Mouse (Mus musculus) kidney, embryonic 16.5 days (tissue): ENCODE data around the gene Mta3. TPM values are rescaled to one million over a fixed set of nuclear protein-coding genes. Genes with fewer than 3 reads are reported as not detected.
"Not testable (repeated sequence)": the region's sequence is repeated elsewhere in the genome, so short reads cannot be mapped to it uniquely, and the experiment has no call there.

Experiments
- ATAC-seq: fragments of 200-750 bp; cut with Nextera tagmentation; 2 replicates; pipeline ENCODE4 v1.8.0; 2017; ENCODE audit warnings: moderate TSS enrichment; ENCODE audit not compliant: low FRiP score, low TSS enrichment
- H3K27ac ChIP-seq: fragments of 300-500 bp; sonication (generic); 2 replicates; pipeline ENCODE4 v1.5.1; 2014; ENCODE audit warnings: low read length
- H3K27me3 ChIP-seq: fragments of 300-500 bp; sonication (generic); 2 replicates; pipeline ENCODE4 v1.6.1; 2014; ENCODE audit warnings: low read length, control low read depth, mixed read lengths; ENCODE audit not compliant: insufficient read depth
- H3K36me3 ChIP-seq: fragments of 300-500 bp; sonication (generic); 2 replicates; pipeline ENCODE4 v1.6.1; 2014; ENCODE audit warnings: low read length, control low read depth, mixed read lengths; ENCODE audit not compliant: insufficient read depth
- H3K4me1 ChIP-seq: fragments of 300-500 bp; sonication (generic); 2 replicates; pipeline ENCODE4 v1.6.1; 2014; ENCODE audit warnings: low read length, control low read depth, mixed read lengths; ENCODE audit not compliant: insufficient read depth
- H3K4me2 ChIP-seq: fragments of 300-500 bp; sonication (generic); replicated peaks from 2 replicates; pipeline ENCODE4 v1.6.1; 2014; ENCODE audit warnings: low read depth, low read length
- H3K4me3 ChIP-seq: fragments of 300-500 bp; sonication (generic); 2 replicates; pipeline ENCODE4 v1.5.1; 2014; ENCODE audit warnings: mild to moderate bottlenecking, low read length
- H3K9ac ChIP-seq: fragments of 300-500 bp; sonication (generic); replicated peaks from 2 replicates; pipeline ENCODE4 v1.6.1; 2014; ENCODE audit warnings: low read length
- H3K9me3 ChIP-seq: fragments of 300-500 bp; sonication (generic); 2 replicates; pipeline ENCODE4 v1.6.1; 2016; ENCODE audit warnings: low read length, control low read depth
- WGBS: fragments of 180-500 bp; shearing (Covaris S2); extraction: QIAGEN DNeasy Blood & Tissue Kit; methylation state at CpG from one replicate; pipeline ENCODE4 v1.1.7; 2014; 5-methylcytosine and 5-hydroxymethylcytosine counted together
- polyA plus RNA-seq: library from polyadenylated mRNA; unstranded; fragments of >200 nt; fragmentation: Nextera tagmentation; extraction: Ambion mirVana; gene quantifications from 2 replicates; pipeline ENCODE4 v1.2.1, GENCODE M21; 2015

The Mta3 gene
- polyA plus RNA-seq, 1 experiment from 2014 or later: 39.6 TPM

DNA sequence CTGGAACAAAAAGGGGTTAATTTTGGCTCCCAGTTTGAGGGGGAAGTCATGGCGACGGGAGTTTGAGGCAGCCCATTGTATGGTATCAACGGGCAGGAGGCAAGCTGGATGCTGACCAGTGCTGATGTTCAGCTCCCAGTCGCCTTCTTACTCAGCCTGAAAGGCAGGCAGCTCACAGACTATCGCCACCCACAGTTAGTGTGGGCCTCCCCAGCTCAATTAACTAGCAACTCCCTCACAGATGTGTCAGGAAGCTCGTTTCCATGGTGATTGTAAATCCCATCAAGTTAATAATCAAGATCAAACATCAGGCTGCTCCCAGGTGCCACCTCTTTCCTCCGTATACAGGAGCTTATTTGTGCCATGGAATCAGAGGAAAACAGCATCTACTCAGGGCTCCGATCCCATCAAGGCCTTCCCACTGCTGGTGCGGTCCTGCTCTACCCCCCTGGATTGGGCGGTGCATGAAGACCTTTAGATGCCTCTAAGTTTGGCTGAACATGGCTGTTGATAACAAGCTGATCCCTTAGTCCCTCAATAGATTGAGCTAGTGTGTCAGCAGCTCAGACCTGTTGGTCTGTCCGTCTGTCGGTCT is 143.2 kb downstream of the Mta3 start:
- Histone ChIP-seq H3K27ac (no peak overlapping the region), H3K4me3 (no peak overlapping the region), H3K27me3 (no peaks in the 10 kb centered on the region), H3K36me3 (no peaks in the 10 kb centered on the region), H3K9me3 (no peaks in the 10 kb centered on the region), H3K9ac (no peak overlapping the region), H3K4me2 (no peak overlapping the region), H3K4me1 (no peaks in the 10 kb centered on the region)
- WGBS: 64% methylated on average over 12 of the region's 12 CpGs
- no peak for ATAC-seq

DNA sequence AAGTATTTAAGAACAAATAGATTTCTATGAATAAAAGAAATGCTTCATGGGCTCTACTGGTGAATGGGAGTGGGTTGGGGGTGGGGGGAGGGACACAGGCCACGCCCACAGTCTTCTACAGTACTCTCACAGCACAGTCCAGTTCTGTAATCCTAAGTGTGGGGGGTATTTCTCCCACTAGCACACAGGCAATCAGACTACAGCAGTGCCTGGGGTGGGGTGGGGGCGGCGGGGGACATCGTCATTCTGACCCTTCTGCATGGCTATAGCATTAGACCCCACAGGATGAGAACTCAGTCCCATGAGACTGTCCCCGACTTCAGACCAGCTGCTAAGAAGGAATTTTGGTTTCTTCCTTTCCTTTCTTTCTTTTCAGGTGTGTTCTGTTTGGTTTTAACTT is 143.8 kb downstream of the Mta3 start:
- no peaks in the 10 kb centered on the region for H3K4me1 ChIP-seq
- H3K27me3 ChIP-seq: no peaks in the 10 kb centered on the region
- H3K9me3 ChIP-seq: no peaks in the 10 kb centered on the region
- no peaks in the 10 kb centered on the region for H3K36me3 ChIP-seq
- no peak overlapping the region for H3K4me3 ChIP-seq
- 74% methylated on average over 5 of the region's 5 CpGs for WGBS
- no peak for ATAC-seq
- H3K27ac ChIP-seq: no peak overlapping the region
- H3K9ac ChIP-seq: no peak overlapping the region
- H3K4me2 ChIP-seq: no peak overlapping the region

DNA sequence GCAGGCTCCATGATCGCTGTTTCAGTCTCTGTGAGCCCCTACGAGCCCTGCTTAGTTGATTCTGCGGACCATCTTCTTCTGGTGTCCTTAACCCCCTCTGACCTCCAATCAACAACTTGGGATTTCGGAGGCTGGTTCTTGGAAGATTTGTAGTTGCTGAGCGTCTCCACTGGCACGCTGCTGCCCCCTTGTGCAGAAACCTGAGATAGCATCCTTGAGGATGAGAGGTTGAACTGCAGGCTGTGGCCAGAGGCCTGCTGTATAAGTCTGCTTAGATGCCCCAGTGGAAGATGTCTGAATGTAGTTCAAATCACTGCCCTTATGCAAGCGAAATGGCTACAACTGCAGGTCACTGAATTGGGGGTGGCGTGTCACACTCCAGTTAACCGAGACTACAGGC is 144.5 kb downstream of the Mta3 start:
- WGBS: 12% methylated on average over 9 of the region's 9 CpGs
- Histone ChIP-seq H3K4me1 (no peaks in the 10 kb centered on the region), H3K4me2 (0 out of 2 replicates have a peak overlapping the region, but pooled peaks have one; percentile 26), H3K9me3 (no peaks in the 10 kb centered on the region), H3K9ac (0 out of 2 replicates have a peak overlapping the region, but pooled peaks have one; percentile 23), H3K27ac (no peak overlapping the region), H3K27me3 (no peaks in the 10 kb centered on the region), H3K4me3 (no peak overlapping the region), H3K36me3 (no peaks in the 10 kb centered on the region)
- ATAC-seq: 0 out of 2 replicates have a peak, but pooled peaks have one; percentile 29

DNA sequence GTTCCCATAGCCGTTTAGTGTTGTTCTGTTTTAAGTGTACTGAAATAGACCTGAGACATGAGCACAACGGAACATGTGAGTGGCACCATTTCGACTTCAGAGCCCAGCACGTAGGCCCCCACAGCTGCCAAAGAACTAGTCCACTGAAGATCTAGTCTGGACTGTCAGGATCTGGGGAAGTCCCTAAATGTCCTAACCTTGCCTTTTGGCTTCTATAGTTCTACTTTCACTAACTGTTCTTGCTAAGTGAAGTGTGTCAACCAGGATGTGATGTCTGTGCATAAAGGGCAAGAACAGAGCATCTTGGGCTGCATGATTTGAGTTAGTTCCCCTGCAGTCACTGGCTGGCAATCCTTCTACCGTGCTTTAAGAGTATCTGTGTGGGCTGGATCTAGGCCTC is 144.9 kb downstream of the Mta3 start:
- WGBS: 85% methylated on average over 5 of the region's 5 CpGs
- no peak overlapping the region for H3K9ac ChIP-seq
- H3K4me3 ChIP-seq: no peak overlapping the region
- no peaks in the 10 kb centered on the region for H3K9me3 ChIP-seq
- no peaks in the 10 kb centered on the region for H3K27me3 ChIP-seq
- no peak overlapping the region for H3K27ac ChIP-seq
- H3K36me3 ChIP-seq: no peaks in the 10 kb centered on the region
- no peak overlapping the region for H3K4me2 ChIP-seq
- no peaks in the 10 kb centered on the region for H3K4me1 ChIP-seq
- ATAC-seq: 0 out of 2 replicates have a peak, but pooled peaks have one; percentile 2

DNA sequence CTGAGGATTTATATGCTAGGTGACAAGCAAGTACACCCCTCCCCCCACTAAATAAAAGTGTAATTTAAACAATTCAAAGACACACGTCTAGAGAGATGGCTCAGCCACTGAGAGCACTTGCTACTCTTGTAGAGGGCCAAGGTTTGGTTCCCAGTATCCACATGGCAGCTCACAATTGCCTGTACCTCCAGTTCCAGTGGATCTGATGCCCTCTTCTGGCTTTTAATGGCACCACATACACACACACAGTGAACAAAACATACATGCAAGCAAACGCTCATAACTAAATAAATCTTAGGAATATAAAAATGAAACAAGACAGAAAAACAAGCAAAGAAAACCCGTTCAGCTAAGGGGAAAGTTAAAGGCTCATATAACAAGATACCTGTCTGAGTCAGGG is 147.9 kb downstream of the Mta3 start:
- no peaks in the 10 kb centered on the region for H3K4me1 ChIP-seq
- no peak for ATAC-seq
- WGBS: 38% methylated on average over 3 of the region's 3 CpGs

DNA sequence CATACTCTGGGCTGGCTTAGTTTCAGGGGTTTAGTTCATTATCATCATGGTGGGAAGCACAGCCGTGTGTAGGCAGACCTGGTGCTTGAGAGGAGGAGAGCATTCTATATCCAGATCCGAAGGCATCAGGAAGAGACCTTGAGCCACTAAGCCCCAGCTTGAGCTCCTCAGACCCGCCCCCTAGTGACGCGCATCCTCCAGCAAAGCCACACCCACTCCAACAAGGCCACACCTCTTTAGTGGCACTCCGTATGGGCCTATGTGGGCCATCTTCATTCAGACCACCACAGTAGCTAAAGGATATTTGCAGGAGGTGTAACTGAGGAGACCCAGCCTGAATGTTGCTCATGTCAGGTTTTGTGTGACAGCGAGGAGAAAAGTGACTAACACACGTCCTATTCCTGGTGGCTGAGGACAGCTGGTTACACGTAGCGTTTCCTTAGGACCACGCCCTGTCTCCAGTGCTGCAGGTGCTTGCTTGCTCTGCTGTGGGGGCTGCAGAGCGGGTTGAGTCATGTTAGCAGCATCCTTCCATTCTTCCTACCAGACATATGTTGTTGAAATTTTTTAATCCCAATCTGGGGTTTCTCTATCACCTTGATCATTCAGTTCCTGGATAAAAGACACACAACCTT is 148.4 kb downstream of the Mta3 start:
- peak; percentile 55 for ATAC-seq
- Histone ChIP-seq H3K9me3 (no peaks in the 10 kb centered on the region), H3K9ac (no peak overlapping the region), H3K27me3 (no peaks in the 10 kb centered on the region), H3K4me2 (no peak overlapping the region), H3K36me3 (no peaks in the 10 kb centered on the region), H3K4me1 (no peaks in the 10 kb centered on the region), H3K27ac (no peak overlapping the region), H3K4me3 (no peak overlapping the region)
- 56% methylated on average over 12 of the region's 12 CpGs for WGBS

More for the DNA sequence above, 147.9 kb downstream of the Mta3 start:
- H3K9me3 ChIP-seq: no peaks in the 10 kb centered on the region
- no peak overlapping the region for H3K4me2 ChIP-seq
- no peak overlapping the region for H3K27ac ChIP-seq
- H3K27me3 ChIP-seq: no peaks in the 10 kb centered on the region
- no peaks in the 10 kb centered on the region for H3K36me3 ChIP-seq
- H3K9ac ChIP-seq: no peak overlapping the region
- H3K4me3 ChIP-seq: no peak overlapping the region

- Histone ChIP-seq H3K4me2 (no peak overlapping the region), H3K9me3 (no peaks in the 10 kb centered on the region), H3K9ac (no peak overlapping the region), H3K27me3 (no peaks in the 10 kb centered on the region), H3K4me1 (peaks cover 4% of the 10 kb centered on the region; the same call in 1 of the 2 replicates), H3K27ac (no peak overlapping the region), H3K36me3 (no peaks in the 10 kb centered on the region), H3K4me3 (no peak overlapping the region)
- 83% methylated on average over 7 of the region's 7 CpGs for WGBS
- ATAC-seq: no peak
These were observed 152.4 kb downstream of the Mta3 start for GRCm38 (mm10) chr17:83858413-83858812.

DNA sequence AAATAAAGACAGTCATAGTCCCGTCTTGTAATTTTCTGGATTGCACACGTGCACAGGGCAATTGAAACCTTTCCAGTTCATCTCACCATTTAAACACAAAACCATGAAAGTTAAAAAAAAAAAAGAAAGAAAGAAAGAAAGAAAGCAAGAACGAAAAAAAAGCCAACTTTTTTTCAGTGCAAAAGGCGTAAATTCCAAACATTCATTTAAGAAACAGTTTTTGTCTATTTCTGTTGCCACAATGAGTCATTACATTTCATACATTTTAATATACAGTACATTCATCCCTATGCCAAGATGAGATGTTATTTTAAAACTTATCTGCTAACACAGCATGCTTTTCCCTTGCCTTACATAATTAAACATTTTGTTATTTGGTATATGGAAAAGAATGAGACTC is 153.7 kb downstream of the Mta3 start:
- Histone ChIP-seq H3K4me3 (no peak overlapping the region), H3K4me1 (peaks cover 4% of the 10 kb centered on the region; the same call in 1 of the 2 replicates), H3K4me2 (no peak overlapping the region), H3K27me3 (no peaks in the 10 kb centered on the region), H3K9me3 (no peaks in the 10 kb centered on the region), H3K36me3 (no peaks in the 10 kb centered on the region), H3K9ac (no peak overlapping the region), H3K27ac (no peak overlapping the region)
- no peak for ATAC-seq
- WGBS: 84% methylated on average over 4 of the region's 4 CpGs

DNA sequence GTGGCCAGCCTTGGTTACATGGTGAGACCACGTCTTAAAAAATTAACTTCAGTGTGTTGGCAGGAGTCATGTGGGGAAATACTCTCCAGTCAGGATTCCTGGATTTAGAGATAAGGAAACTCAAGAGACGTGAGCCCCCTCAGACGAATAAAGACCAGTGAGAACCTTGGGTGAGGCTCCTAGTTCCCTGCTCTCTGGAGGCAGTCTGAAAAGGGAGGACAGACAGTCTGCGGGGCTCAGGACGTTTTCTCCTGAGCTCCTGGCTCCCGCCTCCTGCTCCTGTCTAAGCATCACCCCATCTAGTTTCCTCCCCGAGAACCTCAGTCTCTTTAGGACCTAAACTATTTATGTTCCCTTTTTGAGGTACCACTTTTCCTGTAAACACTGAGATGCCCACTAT is 154.3 kb downstream of the Mta3 start:
- 76% methylated on average over 7 of the region's 7 CpGs for WGBS
- no peaks in the 10 kb centered on the region for H3K9me3 ChIP-seq
- H3K9ac ChIP-seq: no peak overlapping the region
- H3K4me2 ChIP-seq: no peak overlapping the region
- H3K4me1 ChIP-seq: peaks cover 6% of the 10 kb centered on the region; the same call in 1 of the 2 replicates
- H3K4me3 ChIP-seq: no peak overlapping the region
- no peak for ATAC-seq
- H3K36me3 ChIP-seq: no peaks in the 10 kb centered on the region
- H3K27me3 ChIP-seq: no peaks in the 10 kb centered on the region
- H3K27ac ChIP-seq: no peak overlapping the region

- Histone ChIP-seq H3K4me2 (peak overlapping the region; percentile 72), H3K27ac (peak overlapping the region; percentile 94; the same call in 1 of the 2 replicates), H3K9ac (peak overlapping the region; percentile 91; the same call in 1 of the 2 replicates), H3K4me3 (peak overlapping the region; percentile 81)
- H3K9me3 ChIP-seq, H3K27me3 ChIP-seq, ATAC-seq, H3K36me3 ChIP-seq, H3K4me1 ChIP-seq: not testable (repeated sequence)
- 65% methylated on average over 8 of the region's 8 CpGs for WGBS
These were observed 155.0 kb downstream of the Mta3 start for GRCm38 (mm10) chr17:83860968-83861367.
